Mouse (Mus musculus) adrenal gland, postnatal 36 days (tissue): ENCODE measurements around the gene Ercc6l2. TPM values are rescaled to one million over a fixed set of nuclear protein-coding genes. Genes with fewer than 3 reads are reported as not detected.
"Not testable (repeated sequence)": the region's sequence is repeated elsewhere in the genome, so short reads cannot be mapped to it uniquely, and the experiment has no call there.

Experiments used
- DNase-seq, 2 experiments: peaks; one replicate each; pipeline ENCODE4 v3.0.0; 2021; ENCODE audit warnings: mixed read lengths in 1 of 2
- total RNA-seq, 2 experiments: library from RNA; stranded (reverse); gene quantifications; 2 replicates each; pipeline ENCODE4 v1.2.3; 2021

Ercc6l2 gene
- total RNA-seq, 2 experiments from 2014 or later, result 24.1 to 32.1 TPM

DNA sequence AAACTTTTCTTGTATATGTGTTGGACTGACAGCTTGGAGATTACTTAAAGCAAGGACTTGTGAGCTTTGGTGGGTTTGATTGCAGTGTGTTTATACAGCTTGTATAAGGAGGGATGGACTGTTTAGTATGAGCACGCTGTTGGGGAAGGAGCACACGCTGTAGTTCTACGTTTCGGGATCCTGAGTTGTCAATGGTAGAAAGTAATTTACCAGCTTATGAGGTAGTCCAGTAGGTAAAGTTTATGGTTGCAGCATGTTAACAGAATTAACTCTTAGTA, 64.8 kb downstream of the Ercc6l2 start:
- DNase-seq, result no peak

GRCm38 (mm10) chr13:63885532-63885949, 70.5 kb downstream of the Ercc6l2 start:
- no peak for DNase-seq

DNA sequence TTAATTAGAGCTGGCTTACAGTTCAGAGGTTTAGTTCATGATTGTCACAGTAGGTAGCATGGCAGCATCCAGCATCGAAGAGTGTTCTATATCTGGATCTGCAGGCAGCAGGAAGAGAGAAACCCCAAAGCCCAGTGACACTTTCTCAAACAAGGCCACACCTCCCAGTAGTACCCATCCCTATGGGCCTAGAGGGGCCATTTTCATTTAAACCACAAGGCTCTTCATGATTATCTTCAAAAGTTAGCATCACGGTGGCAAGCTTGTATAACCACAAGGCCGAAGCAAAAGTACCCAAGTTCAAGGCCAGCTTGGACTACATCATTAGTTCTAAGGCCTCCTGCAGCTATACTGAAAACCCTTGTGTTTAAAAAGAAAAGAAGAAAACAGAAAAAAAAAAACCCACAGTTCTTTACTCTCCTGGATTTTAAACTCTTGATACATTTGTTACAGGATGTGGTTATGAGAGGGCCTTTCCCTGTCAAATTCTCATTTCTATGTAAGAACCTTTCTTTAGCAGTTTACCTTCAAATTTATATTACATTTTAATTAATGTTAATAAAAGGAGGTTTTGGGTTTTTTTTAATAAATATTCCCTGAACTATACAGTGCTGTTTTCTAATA, 71.5 kb downstream of the Ercc6l2 start:
- DNase-seq, result no peak

- DNase-seq, result peak in 1 of 2 experiments; percentile 15
Observed at GRCm38 (mm10) chr13:63900679-63901302, 85.8 kb downstream of the Ercc6l2 start.

- peak; percentile 51 to 71 for DNase-seq
Observed at GRCm38 (mm10) chr13:63901303-63901713, 86.3 kb downstream of the Ercc6l2 start.

DNA sequence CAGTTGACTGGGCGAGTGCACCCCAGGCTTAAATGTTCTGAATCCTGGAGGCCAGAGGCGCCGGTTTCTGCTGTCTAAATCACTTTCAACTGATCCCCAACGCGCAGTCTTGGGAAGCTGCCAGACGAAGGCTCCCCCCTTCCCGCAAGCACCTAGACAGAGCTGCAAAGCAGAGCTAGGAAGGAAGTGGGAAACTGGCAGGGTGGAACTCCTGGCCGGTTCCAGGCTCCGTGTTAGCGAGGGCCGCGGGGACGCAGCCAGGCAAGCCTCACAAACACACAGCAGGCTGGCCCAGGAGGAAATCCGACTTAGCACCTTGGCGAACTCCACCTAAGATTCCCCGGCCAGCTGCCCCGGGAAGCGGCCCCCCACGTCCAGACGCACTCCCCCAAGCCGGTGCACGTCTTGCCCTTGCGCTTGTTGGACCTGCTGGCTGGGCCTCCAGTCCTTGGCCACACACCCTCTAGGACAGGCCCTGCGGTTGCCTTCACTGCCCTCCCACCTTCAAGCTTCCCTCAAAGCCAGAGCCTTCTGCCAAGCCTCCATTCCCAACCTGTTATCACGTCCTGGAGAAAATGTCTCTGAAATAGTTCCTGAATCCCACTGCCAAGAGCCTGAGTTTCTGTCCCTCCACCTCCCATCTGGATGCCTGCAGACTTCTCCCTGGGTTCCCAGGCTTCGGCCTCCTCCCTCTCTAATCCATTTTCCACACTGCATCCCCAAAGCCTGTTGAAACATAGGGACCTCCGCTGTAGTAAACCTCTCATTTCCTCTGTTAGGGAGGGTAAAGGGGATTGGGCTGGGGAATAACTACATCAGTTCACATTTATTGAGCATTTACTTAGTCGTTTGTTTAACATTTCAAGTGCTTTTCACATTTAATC, 86.9 kb downstream of the Ercc6l2 start:
- peak; percentile 30 to 51 for DNase-seq

- peak; percentile 40 to 59 for DNase-seq
Observed at GRCm38 (mm10) chr13:63906516-63906915, 91.5 kb downstream of the Ercc6l2 start.

DNA sequence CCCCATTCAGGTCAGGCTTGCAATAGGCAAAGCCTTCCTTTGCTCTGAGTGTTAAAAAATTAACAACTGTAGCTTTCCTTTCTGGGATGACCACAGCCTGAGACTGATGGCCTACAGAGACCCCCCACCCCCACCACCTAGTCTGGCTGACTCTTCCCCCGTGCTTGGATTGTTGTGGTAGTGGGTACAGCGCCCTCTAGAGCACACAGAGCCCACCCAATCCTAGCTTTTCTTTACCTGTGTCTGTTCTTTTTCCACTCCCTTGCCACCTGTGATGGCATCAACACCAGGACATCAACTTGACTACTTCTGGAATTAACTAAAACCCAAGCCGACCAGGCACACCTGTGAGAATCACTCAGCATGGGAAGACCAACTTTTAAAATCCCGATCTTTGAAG, 92.4 kb downstream of the Ercc6l2 start:
- no peak for DNase-seq

DNA sequence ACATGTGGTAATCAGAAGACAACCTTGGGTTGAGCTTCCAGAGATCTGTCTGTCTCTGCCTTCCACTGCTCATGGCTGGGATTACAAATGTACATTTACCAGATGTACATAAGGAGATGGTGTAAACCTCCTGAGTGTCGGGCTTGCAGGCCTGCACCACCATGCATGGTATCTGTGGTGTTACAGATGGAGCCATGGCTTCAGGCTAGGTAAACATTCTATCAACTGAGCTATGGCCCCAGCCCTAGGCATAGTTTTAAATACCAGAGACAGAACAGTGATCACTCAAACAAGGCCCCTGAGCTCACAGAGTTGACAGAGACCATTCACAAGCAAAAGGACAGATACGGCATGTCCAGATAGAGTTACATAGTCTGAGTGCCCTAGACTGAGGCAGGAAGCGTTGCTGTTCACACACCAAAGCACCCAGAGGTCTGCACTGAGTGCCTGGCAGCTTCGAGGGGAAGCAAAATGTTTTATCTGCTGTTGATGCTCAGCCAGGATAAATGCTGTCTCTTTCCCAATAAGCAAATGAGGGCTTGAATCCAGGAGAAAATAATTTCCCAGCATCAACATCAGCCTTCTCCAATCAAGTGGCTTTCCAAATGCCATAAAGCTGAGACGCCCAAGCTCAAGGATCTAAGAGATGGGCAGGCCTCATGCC, 95.2 kb downstream of the Ercc6l2 start:
- DNase-seq, result no peak

GRCm38 (mm10) chr13:63911617-63912016, 96.6 kb downstream of the Ercc6l2 start:
- DNase-seq, result no peak

DNA sequence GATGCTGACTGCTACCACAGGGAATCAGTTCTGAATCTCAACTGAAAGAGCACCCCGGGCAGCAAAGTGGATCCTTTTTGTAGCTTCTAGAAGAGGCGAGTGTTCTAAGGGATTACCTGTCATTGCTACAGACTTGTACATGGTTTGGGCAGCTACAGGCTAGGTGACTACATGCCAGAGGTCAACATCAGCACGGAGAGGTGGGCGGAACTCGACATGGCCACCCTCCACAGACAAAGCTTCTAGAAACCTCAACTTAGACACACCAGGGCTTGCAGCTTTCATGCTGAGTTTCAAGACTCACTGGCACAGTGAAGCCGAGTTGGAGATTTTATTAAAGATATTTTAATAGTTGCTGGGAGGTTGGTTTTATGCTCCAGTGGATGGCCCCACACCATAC, 98.1 kb downstream of the Ercc6l2 start:
- no peak for DNase-seq

DNA sequence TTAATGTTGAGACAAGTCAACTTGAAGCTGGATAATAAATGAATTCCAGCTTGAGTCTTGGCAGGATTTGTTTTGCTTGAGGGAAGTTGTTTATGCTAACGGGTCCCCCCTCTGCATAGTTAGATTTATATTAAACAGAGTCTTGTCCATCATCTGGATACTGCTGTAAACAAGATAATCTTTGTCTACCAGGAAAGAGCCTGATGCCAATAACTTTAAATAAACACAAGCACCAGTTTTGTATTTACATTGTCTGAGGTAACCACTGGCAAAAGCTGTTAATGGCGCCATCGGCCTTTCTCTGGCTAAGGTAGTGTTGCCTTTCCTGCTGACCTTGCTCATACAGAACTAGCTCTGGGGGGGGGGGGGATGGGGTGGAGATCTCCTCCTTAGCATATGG, 100.1 kb downstream of the Ercc6l2 start:
- no peak for DNase-seq

DNA sequence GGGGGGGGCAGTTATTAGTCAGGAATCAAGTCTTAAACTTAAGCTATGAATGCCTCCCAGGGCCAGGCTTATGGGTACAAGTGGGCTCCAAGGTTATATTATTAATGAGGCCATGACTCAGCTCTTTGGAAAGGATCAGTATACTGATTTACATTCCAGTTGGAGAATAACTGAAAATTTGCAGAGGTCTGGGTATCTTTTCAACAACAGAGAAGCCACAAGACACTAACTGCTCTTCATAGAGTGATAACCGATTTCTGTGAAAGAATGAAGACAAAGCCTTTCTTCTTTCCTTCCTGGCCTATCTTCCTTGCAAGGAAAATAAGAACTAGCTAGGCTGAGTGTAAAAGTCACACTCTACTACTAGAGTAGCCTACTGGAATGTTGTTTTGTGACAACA, 100.6 kb downstream of the Ercc6l2 start:
- no peak for DNase-seq

DNA sequence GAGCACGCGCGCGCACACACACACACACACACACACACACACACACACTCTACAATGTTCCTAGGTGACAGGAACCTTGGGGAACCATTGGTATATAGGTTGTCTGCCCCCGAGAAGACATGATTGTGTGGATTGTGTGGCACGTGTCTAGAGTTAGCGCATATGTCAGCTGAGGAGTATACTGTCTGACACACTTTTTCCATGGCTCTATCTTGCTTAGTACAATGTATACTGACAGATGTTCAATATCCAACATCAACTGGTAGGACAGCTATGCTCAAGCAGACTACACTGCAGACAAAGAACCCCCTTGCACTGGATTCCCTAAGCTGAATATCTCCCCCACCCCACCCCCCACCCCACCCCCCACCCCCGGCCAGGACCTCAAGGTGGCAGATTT, 101.5 kb downstream of the Ercc6l2 start:
- DNase-seq, result no peak

- peak; percentile 82 to 83 for DNase-seq
Observed at GRCm38 (mm10) chr13:63917198-63917767, 102.2 kb downstream of the Ercc6l2 start.

GRCm38 (mm10) chr13:63917776-63918621, 103.0 kb downstream of the Ercc6l2 start:
- peak; percentile 44 to 56 for DNase-seq

GRCm38 (mm10) chr13:63918733-63919422, 103.8 kb downstream of the Ercc6l2 start:
- peak in 1 of 2 experiments; percentile 35 for DNase-seq

DNA sequence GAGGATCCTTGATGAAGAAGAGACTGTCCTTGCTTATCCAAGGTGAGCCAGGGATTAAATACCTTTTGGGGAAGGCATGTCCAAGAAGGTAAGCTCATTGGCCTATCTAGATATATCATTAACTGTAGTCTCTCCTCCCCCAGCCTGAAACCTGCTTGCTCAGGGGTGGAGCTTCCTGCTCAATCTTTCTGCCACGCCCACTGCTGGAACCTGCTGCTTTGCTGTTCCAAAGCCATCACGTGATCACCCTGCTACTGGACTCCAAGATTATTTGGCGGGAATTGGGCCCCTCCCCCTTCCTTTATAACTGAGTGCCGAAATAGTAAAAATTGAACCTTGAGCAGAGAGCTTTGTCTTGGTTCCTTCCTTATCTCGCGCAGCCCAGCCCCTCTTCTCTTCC, 109.0 kb downstream of the Ercc6l2 start:
- not testable (repeated sequence) for DNase-seq

DNA sequence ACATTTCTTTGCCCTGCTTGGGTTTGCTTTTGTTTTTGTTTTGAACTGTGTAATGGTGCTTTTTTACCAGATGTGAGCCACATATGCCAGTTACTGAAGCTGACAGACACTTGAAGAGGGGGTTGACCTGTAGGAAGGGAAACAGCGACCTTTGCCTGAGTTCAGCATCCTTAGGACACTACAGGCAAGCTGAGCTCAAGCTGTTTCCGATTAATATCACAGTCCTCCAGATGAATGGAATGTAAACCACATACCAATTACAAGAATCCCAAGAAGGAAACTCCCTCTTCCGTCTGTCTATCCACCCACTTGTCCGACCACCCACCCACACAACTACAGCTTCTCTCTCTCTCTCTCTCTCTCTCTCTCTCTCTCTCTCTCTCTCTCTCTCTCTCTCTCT, 112.3 kb downstream of the Ercc6l2 start:
- DNase-seq, result no peak

DNA sequence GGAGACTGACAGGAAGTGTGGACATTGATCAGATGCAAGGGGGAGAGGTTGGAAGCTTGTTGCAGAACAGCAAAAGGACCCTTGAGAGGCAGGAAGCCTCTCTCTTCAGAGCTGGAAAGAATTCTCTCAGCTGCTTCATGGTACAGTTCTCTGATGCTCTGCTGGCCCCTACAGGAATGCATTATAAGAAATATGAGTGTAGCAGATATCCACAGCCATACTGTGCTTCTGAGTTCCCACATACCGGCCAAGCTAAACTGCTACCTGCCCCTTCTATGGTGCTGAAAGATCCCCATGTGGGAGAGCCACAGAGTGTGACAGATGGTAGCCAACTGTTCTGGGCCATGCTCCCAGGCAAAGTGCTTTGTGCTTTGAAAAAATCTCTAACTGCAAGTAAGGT, 114.3 kb downstream of the Ercc6l2 start:
- DNase-seq, result no peak
